Mouse (Mus musculus) C2C12 (cell line): ENCODE measurements around the gene Lefty1. TPM values are rescaled to one million over a fixed set of nuclear protein-coding genes. Genes with fewer than 3 reads are reported as not detected.

Source experiments
- H3K27me3 ChIP-seq: one replicate; pipeline ENCODE4 v1.6.1; 2011; ENCODE audit not compliant: control insufficient read depth, insufficient read depth, insufficient read length
- H3K36me3 ChIP-seq: one replicate; pipeline ENCODE4 v1.6.1; 2011; ENCODE audit not compliant: control insufficient read depth, insufficient read depth
- H3K4me3 ChIP-seq: one replicate; pipeline ENCODE4 v1.5.1; 2011; ENCODE audit warnings: mild to moderate bottlenecking, control low read depth; ENCODE audit not compliant: poor library complexity, insufficient read depth, severe bottlenecking
- H3K79me2 ChIP-seq: one replicate; pipeline ENCODE4 v1.6.1; 2011; ENCODE audit not compliant: control insufficient read depth, insufficient read depth
- H3K79me3 ChIP-seq: one replicate; pipeline ENCODE4 v1.6.1; 2011; ENCODE audit warnings: low read depth, control low read depth
- H3ac ChIP-seq: one replicate; pipeline ENCODE3; 2011; ENCODE audit warnings: low read depth; ENCODE audit not compliant: control insufficient read depth, insufficient read length
- CEBPB ChIP-seq: IDR thresholded peaks from one replicate; pipeline ENCODE4 v1.6.1; 2011; ENCODE audit warnings: low read depth, mild to moderate bottlenecking, control low read depth, moderate library complexity
- CTCF ChIP-seq: IDR thresholded peaks from one replicate; pipeline ENCODE4 v1.5.1; 2011; ENCODE audit not compliant: control insufficient read depth, insufficient read depth, insufficient read length
- FOSL1 ChIP-seq: IDR thresholded peaks from one replicate; pipeline ENCODE4 v1.8.0; 2011; ENCODE audit warnings: mild to moderate bottlenecking, low read length; ENCODE audit not compliant: poor library complexity, insufficient read depth, severe bottlenecking
- MAX ChIP-seq: IDR thresholded peaks from one replicate; pipeline ENCODE4 v1.6.1; 2011; ENCODE audit warnings: mild to moderate bottlenecking, control low read depth
- MYOD1 ChIP-seq: IDR thresholded peaks from one replicate; pipeline ENCODE4 v1.6.1; 2011; ENCODE audit warnings: low read depth; ENCODE audit not compliant: control insufficient read depth, insufficient read length
- MYOG ChIP-seq: IDR thresholded peaks from one replicate; pipeline ENCODE4 v1.6.1; 2011; ENCODE audit not compliant: control insufficient read depth, insufficient read length; ENCODE audit errors: extremely low read depth
- USF1 ChIP-seq: IDR thresholded peaks from one replicate; pipeline ENCODE4 v1.6.1; 2011; ENCODE audit warnings: low read depth, mild to moderate bottlenecking, control low read depth, moderate library complexity
- polyA plus RNA-seq: library from polyadenylated mRNA; unstranded; fragments of >200 nt; fragmentation: generic; extraction: Trizol; gene quantifications from one replicate; pipeline ENCODE4 v1.2.1, GENCODE M21; 2012; ENCODE audit warnings: missing spikeins

The Lefty1 gene
- polyA plus RNA-seq, 1 experiment: 2.1 TPM

GRCm38 (mm10) chr1:180944553-180944952 is 9.7 kb downstream of the Lefty1 start:
- H3K4me3 ChIP-seq: no peak overlapping the region
- peaks cover 23% of the 10 kb centered on the region for H3K36me3 ChIP-seq
- peaks cover 10% of the 10 kb centered on the region for H3K79me3 ChIP-seq
- H3K79me2 ChIP-seq: peaks cover 58% of the 10 kb centered on the region
- H3ac ChIP-seq: peak overlapping the region; percentile 7
- peak; percentile 82 for TF ChIP-seq CEBPB
- no peak for TF ChIP-seq FOSL1
- TF ChIP-seq MYOG: no peak
- no peaks in the 10 kb centered on the region for H3K27me3 ChIP-seq

GRCm38 (mm10) chr1:180945001-180945980 is 10.5 kb downstream of the Lefty1 start:
- H3K27me3 ChIP-seq: no peaks in the 10 kb centered on the region
- peak overlapping the region; percentile 7 for H3ac ChIP-seq
- no peak overlapping the region for H3K4me3 ChIP-seq
- TF ChIP-seq MYOD1 (no peak), USF1 (no peak), CEBPB (no peak), MAX (no peak), FOSL1 (no peak), CTCF (no peak), MYOG (no peak)
- H3K79me3 ChIP-seq: peaks cover 10% of the 10 kb centered on the region
- peaks cover 30% of the 10 kb centered on the region for H3K36me3 ChIP-seq
- H3K79me2 ChIP-seq: peaks cover 56% of the 10 kb centered on the region

GRCm38 (mm10) chr1:180946448-180946847 is 11.6 kb downstream of the Lefty1 start:
- peaks cover 10% of the 10 kb centered on the region for H3K79me3 ChIP-seq
- no peak overlapping the region for H3ac ChIP-seq
- no peak overlapping the region for H3K4me3 ChIP-seq
- H3K27me3 ChIP-seq: no peaks in the 10 kb centered on the region
- peaks cover 45% of the 10 kb centered on the region for H3K79me2 ChIP-seq
- TF ChIP-seq USF1 (no peak), MYOG (no peak), MAX (no peak), CTCF (no peak), MYOD1 (no peak), FOSL1 (no peak), CEBPB (no peak)
- H3K36me3 ChIP-seq: peaks cover 36% of the 10 kb centered on the region

GRCm38 (mm10) chr1:180952085-180952746 is 17.4 kb downstream of the Lefty1 start:
- no peak for TF ChIP-seq MAX
- TF ChIP-seq CTCF: no peak
- no peak for TF ChIP-seq MYOG
- no peak for TF ChIP-seq MYOD1
- TF ChIP-seq CEBPB: no peak
- no peak for TF ChIP-seq USF1
- TF ChIP-seq FOSL1: no peak

GRCm38 (mm10) chr1:180952808-180953207 is 18.0 kb downstream of the Lefty1 start:
- Histone ChIP-seq H3ac (no peak overlapping the region), H3K4me3 (no peak overlapping the region), H3K79me2 (no peaks in the 10 kb centered on the region), H3K36me3 (peaks cover 73% of the 10 kb centered on the region), H3K27me3 (no peaks in the 10 kb centered on the region), H3K79me3 (no peaks in the 10 kb centered on the region)
- TF ChIP-seq CTCF (no peak), MAX (no peak), MYOG (no peak), MYOD1 (no peak), FOSL1 (no peak), CEBPB (no peak), USF1 (no peak)

More at GRCm38 (mm10) chr1:180952085-180952746, 17.4 kb downstream of the Lefty1 start:
- peaks cover 73% of the 10 kb centered on the region for H3K36me3 ChIP-seq
- H3K79me2 ChIP-seq: no peaks in the 10 kb centered on the region
- no peak overlapping the region for H3ac ChIP-seq
- H3K79me3 ChIP-seq: no peaks in the 10 kb centered on the region
- H3K4me3 ChIP-seq: no peak overlapping the region
- H3K27me3 ChIP-seq: no peaks in the 10 kb centered on the region
